Mouse (Mus musculus) embryonic fibroblast, embryonic 13.5 days (primary cell): ENCODE measurements around the gene Tbx15.

ENCODE experiments used
- CTCF ChIP-seq: IDR thresholded peaks from 2 replicates; pipeline ENCODE4 v1.5.1; 2011; ENCODE audit warnings: mild to moderate bottlenecking, control low read depth, low read length, moderate library complexity, borderline replicate concordance; ENCODE audit not compliant: insufficient read depth
- POLR2A ChIP-seq: IDR thresholded peaks from 2 replicates; pipeline ENCODE4 v1.6.1; 2011; ENCODE audit warnings: low read depth, mild to moderate bottlenecking, control low read depth, low read length, moderate library complexity

- TF ChIP-seq CTCF (no peak), POLR2A (no peak)
Measured at GRCm38 (mm10) chr3:99291386-99291785, 51.2 kb downstream of the Tbx15 start.
